Mouse (Mus musculus) forebrain, embryonic 10.5 days (tissue): ENCODE data around the gene Mgat4a. TPM values are rescaled to one million over a fixed set of nuclear protein-coding genes. Genes with fewer than 3 reads are reported as not detected.
"Not testable (repeated sequence)": the region's sequence is repeated elsewhere in the genome, so short reads cannot be mapped to it uniquely, and the experiment has no call there.

Experiments
- DNase-seq: peaks from one replicate; pipeline ENCODE4 v3.0.0-alpha.2; 2017; ENCODE audit warnings: low spot score; ENCODE audit errors: extremely low spot score
- H3K27ac ChIP-seq: fragments of 300-500 bp; sonication (generic); 2 replicates; pipeline ENCODE4 v1.5.1; 2016; ENCODE audit warnings: mild to moderate bottlenecking
- H3K27me3 ChIP-seq: fragments of 300-500 bp; sonication (generic); 2 replicates; pipeline ENCODE4 v1.6.1; 2016; ENCODE audit warnings: mild to moderate bottlenecking; ENCODE audit not compliant: poor library complexity, severe bottlenecking
- H3K36me3 ChIP-seq: fragments of 300-500 bp; sonication (generic); replicated peaks from 2 replicates; pipeline ENCODE4 v1.6.1; 2016; ENCODE audit warnings: mild to moderate bottlenecking, moderate library complexity
- H3K4me1 ChIP-seq: fragments of 300-500 bp; sonication (generic); 2 replicates; pipeline ENCODE4 v1.6.1; 2016
- H3K4me3 ChIP-seq: fragments of 300-500 bp; sonication (generic); 2 replicates; pipeline ENCODE4 v1.5.1; 2016; ENCODE audit warnings: mild to moderate bottlenecking, moderate library complexity
- H3K9me3 ChIP-seq: fragments of 300-500 bp; sonication (generic); 2 replicates; pipeline ENCODE4 v1.6.1; 2016; ENCODE audit warnings: mild to moderate bottlenecking, moderate library complexity
- WGBS: fragments of 180-500 bp; shearing (Covaris S2); methylation state at CpG from one replicate; pipeline ENCODE4 v1.1.7; 2016; 5-methylcytosine and 5-hydroxymethylcytosine counted together
- polyA plus RNA-seq: library from polyadenylated mRNA; unstranded; fragments of >200 nt; fragmentation: Nextera tagmentation; extraction: Ambion mirVana; gene quantifications from 2 replicates; pipeline ENCODE4 v1.2.1, GENCODE M21; 2016

Gene Mgat4a
- polyA plus RNA-seq, 1 experiment from 2014 or later: 2.5 TPM

- Histone ChIP-seq H3K27ac (no peak overlapping the region), H3K27me3 (no peaks in the 10 kb centered on the region), H3K4me3 (no peak overlapping the region), H3K36me3 (no peaks in the 10 kb centered on the region), H3K9me3 (no peaks in the 10 kb centered on the region), H3K4me1 (no peaks in the 10 kb centered on the region)
- WGBS: 82% methylated on average over 4 of the region's 4 CpGs
- DNase-seq: no peak
Measured at GRCm38 (mm10) chr1:37524669-37525068, 16.1 kb downstream of the Mgat4a start.

- H3K36me3 ChIP-seq, H3K4me3 ChIP-seq, H3K27ac ChIP-seq, H3K27me3 ChIP-seq, H3K4me1 ChIP-seq, H3K9me3 ChIP-seq, DNase-seq: not testable (repeated sequence)
- 94% methylated on average over 4 of the region's 4 CpGs for WGBS
Measured at GRCm38 (mm10) chr1:37524122-37524521, 16.7 kb downstream of the Mgat4a start.

- not testable (repeated sequence) for H3K36me3 ChIP-seq, H3K4me1 ChIP-seq
Measured at GRCm38 (mm10) chr1:37523548-37523947, 17.3 kb downstream of the Mgat4a start.

GRCm38 (mm10) chr1:37522101-37522500 lies 18.7 kb downstream of the Mgat4a start:
- Histone ChIP-seq H3K4me1 (no peaks in the 10 kb centered on the region), H3K4me3 (no peak overlapping the region), H3K9me3 (no peaks in the 10 kb centered on the region; the same call in 1 of the 2 replicates), H3K27ac (no peak overlapping the region), H3K27me3 (no peaks in the 10 kb centered on the region), H3K36me3 (no peaks in the 10 kb centered on the region)
- 94% methylated on average over 5 of the region's 5 CpGs for WGBS
- no peak for DNase-seq

More at GRCm38 (mm10) chr1:37523548-37523947, 17.3 kb downstream of the Mgat4a start:
- H3K4me3 ChIP-seq, H3K9me3 ChIP-seq, H3K27me3 ChIP-seq, DNase-seq, H3K27ac ChIP-seq: not testable (repeated sequence)
- 88% methylated on average over 3 of the region's 3 CpGs for WGBS

GRCm38 (mm10) chr1:37518791-37519190 lies 22.0 kb downstream of the Mgat4a start:
- Histone ChIP-seq H3K36me3 (no peaks in the 10 kb centered on the region), H3K9me3 (no peaks in the 10 kb centered on the region; the same call in 1 of the 2 replicates), H3K4me3 (no peak overlapping the region), H3K4me1 (no peaks in the 10 kb centered on the region), H3K27me3 (no peaks in the 10 kb centered on the region), H3K27ac (no peak overlapping the region)
- 93% methylated on average over 4 of the region's 4 CpGs for WGBS
- DNase-seq: no peak

- WGBS: 93% methylated on average over 4 of the region's 4 CpGs
- Histone ChIP-seq H3K9me3 (no peaks in the 10 kb centered on the region; the same call in 1 of the 2 replicates), H3K27me3 (no peaks in the 10 kb centered on the region), H3K36me3 (no peaks in the 10 kb centered on the region), H3K27ac (no peak overlapping the region), H3K4me1 (peaks cover 2% of the 10 kb centered on the region), H3K4me3 (no peak overlapping the region)
- no peak for DNase-seq
Measured at GRCm38 (mm10) chr1:37518124-37518720, 22.6 kb downstream of the Mgat4a start.

GRCm38 (mm10) chr1:37512961-37513431 lies 27.8 kb downstream of the Mgat4a start:
- WGBS: 86% methylated on average over 2 of the region's 2 CpGs
- H3K27ac ChIP-seq: no peak overlapping the region
- no peak overlapping the region for H3K4me3 ChIP-seq
- no peaks in the 10 kb centered on the region for H3K9me3 ChIP-seq
- no peaks in the 10 kb centered on the region for H3K27me3 ChIP-seq
- H3K36me3 ChIP-seq: no peaks in the 10 kb centered on the region
- peaks cover 20% of the 10 kb centered on the region for H3K4me1 ChIP-seq
- no peak for DNase-seq

GRCm38 (mm10) chr1:37512109-37512640 lies 28.6 kb downstream of the Mgat4a start:
- DNase-seq: no peak
- Histone ChIP-seq H3K36me3 (no peaks in the 10 kb centered on the region), H3K4me1 (peaks cover 20% of the 10 kb centered on the region), H3K27ac (no peak overlapping the region), H3K9me3 (no peaks in the 10 kb centered on the region), H3K4me3 (no peak overlapping the region), H3K27me3 (no peaks in the 10 kb centered on the region)
- WGBS: 64% methylated on average over 5 of the region's 5 CpGs

GRCm38 (mm10) chr1:37510193-37510592 lies 30.6 kb downstream of the Mgat4a start:
- no peaks in the 10 kb centered on the region for H3K36me3 ChIP-seq
- 81% methylated on average over 3 of the region's 3 CpGs for WGBS
- DNase-seq: no peak
- H3K27me3 ChIP-seq: no peaks in the 10 kb centered on the region
- no peak overlapping the region for H3K27ac ChIP-seq
- peaks cover 20% of the 10 kb centered on the region for H3K4me1 ChIP-seq
- peaks cover 8% of the 10 kb centered on the region; the same call in 1 of the 2 replicates for H3K9me3 ChIP-seq
- no peak overlapping the region for H3K4me3 ChIP-seq

- Histone ChIP-seq H3K4me1 (peaks cover 25% of the 10 kb centered on the region), H3K36me3 (no peaks in the 10 kb centered on the region), H3K27me3 (no peaks in the 10 kb centered on the region), H3K9me3 (peaks cover 8% of the 10 kb centered on the region; the same call in 1 of the 2 replicates), H3K4me3 (no peak overlapping the region), H3K27ac (no peak overlapping the region)
- DNase-seq: no peak
- WGBS: 87% methylated on average over 5 of the region's 5 CpGs
Measured at GRCm38 (mm10) chr1:37509437-37509836, 31.4 kb downstream of the Mgat4a start.

- no peak overlapping the region for H3K27ac ChIP-seq
- H3K9me3 ChIP-seq: peaks cover 8% of the 10 kb centered on the region; the same call in 1 of the 2 replicates
- no peaks in the 10 kb centered on the region for H3K36me3 ChIP-seq
- no peaks in the 10 kb centered on the region for H3K27me3 ChIP-seq
- DNase-seq: no peak
- WGBS: 94% methylated on average over 9 of the region's 9 CpGs
- peaks cover 8% of the 10 kb centered on the region; the same call in 1 of the 2 replicates for H3K4me1 ChIP-seq
- no peak overlapping the region for H3K4me3 ChIP-seq
Measured at GRCm38 (mm10) chr1:37505348-37505730, 35.5 kb downstream of the Mgat4a start.

- WGBS: 76% methylated on average over 10 of the region's 10 CpGs
- peaks cover 8% of the 10 kb centered on the region; the same call in 1 of the 2 replicates for H3K9me3 ChIP-seq
- no peaks in the 10 kb centered on the region for H3K36me3 ChIP-seq
- no peak overlapping the region for H3K27ac ChIP-seq
- DNase-seq: no peak
- no peaks in the 10 kb centered on the region for H3K27me3 ChIP-seq
- peaks cover 8% of the 10 kb centered on the region; the same call in 1 of the 2 replicates for H3K4me1 ChIP-seq
- H3K4me3 ChIP-seq: no peak overlapping the region
Measured at GRCm38 (mm10) chr1:37504716-37505347, 36.0 kb downstream of the Mgat4a start.

- Histone ChIP-seq H3K36me3 (no peaks in the 10 kb centered on the region), H3K4me1 (peaks cover 8% of the 10 kb centered on the region; the same call in 1 of the 2 replicates), H3K4me3 (no peak overlapping the region), H3K27ac (no peak overlapping the region), H3K9me3 (peaks cover 8% of the 10 kb centered on the region; the same call in 1 of the 2 replicates), H3K27me3 (no peaks in the 10 kb centered on the region)
- WGBS: 79% methylated on average over 4 of the region's 4 CpGs
- DNase-seq: no peak
Measured at GRCm38 (mm10) chr1:37503656-37504055, 37.2 kb downstream of the Mgat4a start.
